Mouse (Mus musculus): ENCODE measurements at regions not wholly inside any gene's neighbourhood (a gene's known extent, or its start where the extent isn't known, plus 50 kb on each side); places are given as distances from the start of the nearest gene placed in this dataset.

DNA sequence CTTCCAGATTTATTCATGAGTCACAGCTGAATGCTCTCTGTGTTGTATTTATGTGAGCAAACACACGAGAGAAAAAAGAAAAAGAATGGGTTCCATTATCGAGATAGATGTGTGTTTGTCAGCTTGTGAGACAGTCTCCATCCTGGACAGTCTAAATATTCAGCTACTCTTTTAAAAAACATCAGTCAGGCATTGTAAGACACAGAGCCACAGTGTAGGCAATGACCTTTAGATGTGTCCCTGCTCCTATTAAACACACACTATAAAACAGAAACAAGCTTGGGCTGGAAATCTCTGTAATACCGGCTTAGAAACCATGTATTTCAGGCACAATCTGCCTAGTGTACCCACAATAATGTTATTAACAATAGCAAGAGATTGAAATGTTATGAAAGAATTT is 442.6 kb downstream of the Tox3 start:
- TF ChIP-seq CTCF (IDR thresholded peaks at IDR 0.05; ENCODE audit: borderline replicate concordance, insufficient read depth, low read length) (no peak), POLR2A (IDR thresholded peaks at IDR 0.05; ENCODE audit: low read depth, low read length) (no peak)
